Mouse (Mus musculus): Measurements from ENCODE around the gene Cers6.

GRCm38 (mm10) chr2:68971840-68972239 is 110.6 kb downstream of the Cers6 start:
- TF ChIP-seq MYOD1 (IDR thresholded peaks at IDR 0.05; ENCODE audit: control insufficient read depth, insufficient read length, low read depth), result no peak
- TF ChIP-seq CEBPB (IDR thresholded peaks at IDR 0.05; ENCODE audit: low read depth), result no peak
- no peak for TF ChIP-seq CTCF (IDR thresholded peaks at IDR 0.05; ENCODE audit: control insufficient read depth, insufficient read depth, insufficient read length)
- TF ChIP-seq MAX (IDR thresholded peaks at IDR 0.05), result no peak
